Mouse (Mus musculus): ENCODE measurements around the gene Lrrc34.

DNA sequence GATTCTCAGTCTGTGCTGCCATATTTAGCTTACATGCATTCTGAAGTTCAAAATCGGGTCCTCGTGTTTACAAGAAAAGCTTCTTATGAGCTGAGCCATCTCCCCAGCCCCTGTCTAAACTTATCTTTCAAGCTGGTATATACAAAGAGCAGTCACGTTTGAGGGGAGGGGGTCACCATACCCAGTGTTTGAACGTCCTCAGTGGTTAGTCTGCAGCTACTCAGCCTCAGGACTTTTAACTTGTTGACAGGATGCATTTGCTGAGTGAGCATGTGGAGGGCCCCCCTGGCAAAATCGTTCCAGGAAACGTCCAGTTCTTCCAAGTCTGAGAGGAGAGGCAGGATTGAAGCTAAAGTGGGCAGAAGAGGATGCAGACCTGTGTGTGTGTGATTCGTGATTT lies 43.3 kb upstream of the Lrrc34 start:
- TF ChIP-seq POLR2A (IDR thresholded peaks at IDR 0.05; ENCODE audit: borderline replicate concordance, control insufficient read depth, low read depth, low read length) (no peak), CTCF (IDR thresholded peaks at IDR 0.05; ENCODE audit: control insufficient read depth, insufficient read depth, low read length) (no peak)

Measured in bone marrow, adult 2 months (tissue).